Mouse (Mus musculus) cerebellum, adult 11 months (tissue): ENCODE measurements around the gene Fbn1.

Source experiments
- DNase-seq: peaks from one replicate; pipeline ENCODE4 v3.0.0; 2022

Fbn1 gene

GRCm38 (mm10) chr2:125386221-125386965 is 121.4 kb downstream of the Fbn1 start:
- DNase-seq = no peak

GRCm38 (mm10) chr2:125384941-125385340 is 122.9 kb downstream of the Fbn1 start:
- DNase-seq = no peak

- no peak for DNase-seq
Observed at GRCm38 (mm10) chr2:125384415-125384814, 123.4 kb downstream of the Fbn1 start.

- DNase-seq = no peak
Observed at GRCm38 (mm10) chr2:125383273-125383641, 124.5 kb downstream of the Fbn1 start.

GRCm38 (mm10) chr2:125382613-125383272 is 125.0 kb downstream of the Fbn1 start:
- no peak for DNase-seq

- DNase-seq = no peak
Observed at GRCm38 (mm10) chr2:125380086-125380485, 127.7 kb downstream of the Fbn1 start.

- no peak for DNase-seq
Observed at GRCm38 (mm10) chr2:125379206-125379605, 128.6 kb downstream of the Fbn1 start.

- DNase-seq = no peak
Observed at GRCm38 (mm10) chr2:125375926-125376325, 131.9 kb downstream of the Fbn1 start.

- no peak for DNase-seq
Observed at GRCm38 (mm10) chr2:125375301-125375700, 132.5 kb downstream of the Fbn1 start.

GRCm38 (mm10) chr2:125369666-125370065 is 138.1 kb downstream of the Fbn1 start:
- DNase-seq = no peak

GRCm38 (mm10) chr2:125368616-125369015 is 139.2 kb downstream of the Fbn1 start:
- no peak for DNase-seq

GRCm38 (mm10) chr2:125361661-125362060 is 146.1 kb downstream of the Fbn1 start:
- DNase-seq = no peak

- no peak for DNase-seq
Observed at GRCm38 (mm10) chr2:125356486-125356885, 151.3 kb downstream of the Fbn1 start.

GRCm38 (mm10) chr2:125356068-125356467 is 151.7 kb downstream of the Fbn1 start:
- no peak for DNase-seq

GRCm38 (mm10) chr2:125355216-125355971 is 152.4 kb downstream of the Fbn1 start:
- no peak for DNase-seq

GRCm38 (mm10) chr2:125354587-125354986 is 153.2 kb downstream of the Fbn1 start:
- no peak for DNase-seq

- DNase-seq = no peak
Observed at GRCm38 (mm10) chr2:125349144-125349543, 158.6 kb downstream of the Fbn1 start.

- DNase-seq = no peak
Observed at GRCm38 (mm10) chr2:125342181-125342950, 165.4 kb downstream of the Fbn1 start.

GRCm38 (mm10) chr2:125340381-125340780 is 167.4 kb downstream of the Fbn1 start:
- DNase-seq = no peak

GRCm38 (mm10) chr2:125337239-125337638 is 170.6 kb downstream of the Fbn1 start:
- no peak for DNase-seq

GRCm38 (mm10) chr2:125335206-125335605 is 172.6 kb downstream of the Fbn1 start:
- no peak for DNase-seq

GRCm38 (mm10) chr2:125334163-125334562 is 173.6 kb downstream of the Fbn1 start:
- no peak for DNase-seq

GRCm38 (mm10) chr2:125331581-125331980 is 176.2 kb downstream of the Fbn1 start:
- DNase-seq = no peak
